Mouse (Mus musculus): ENCODE measurements around the gene Ndufb10. TPM values are rescaled to one million over a fixed set of nuclear protein-coding genes. Genes with fewer than 3 reads are reported as not detected.

Ndufb10 gene
- polyA plus RNA-seq, 2 experiments: 178 to 237 TPM

- Histone ChIP-seq H3K4me1 (ENCODE audit: control insufficient read depth, insufficient read depth, low read length) (peaks cover 10% of the 10 kb centered on the region), H3K4me3 (replicated peaks; ENCODE audit: low read length) (no peak overlapping the region), H3K36me3 (ENCODE audit: control insufficient read depth, insufficient read depth, low read length) (peaks cover 9% of the 10 kb centered on the region; the same call in 1 of the 2 replicates), H3K27ac (replicated peaks; ENCODE audit: low read depth, low read length) (no peak overlapping the region), H3K4me2 (replicated peaks; ENCODE audit: low read depth, low read length, severe bottlenecking) (0 out of 2 replicates have a peak overlapping the region, but pooled peaks have one; percentile 3), H3K27me3 (ENCODE audit: control insufficient read depth, insufficient read depth, low read length) (no peaks in the 10 kb centered on the region), H3K9me3 (ENCODE audit: control insufficient read depth, low read length) (no peaks in the 10 kb centered on the region), H3K9ac (ENCODE audit: low read depth, low read length, severe bottlenecking) (no peak overlapping the region)
- no peak for TF ChIP-seq POLR2A (IDR thresholded peaks at IDR 0.05; ENCODE audit: borderline replicate concordance, extremely low read depth, insufficient read depth, insufficient read length)
- DNase-seq (ENCODE audit: low spot score) (no peak), ATAC-seq (ENCODE audit: low FRiP score, low read depth) (no peak)
- 87% methylated on average over 4 of the region's 4 CpGs for whole genome bisulfite sequencing
Measured at GRCm38 (mm10) chr17:24738238-24738637, 14.0 kb upstream of the Ndufb10 start.

GRCm38 (mm10) chr17:24737135-24737810 is 13.0 kb upstream of the Ndufb10 start:
- DNase-seq (ENCODE audit: low spot score): no peak
- Histone ChIP-seq H3K27me3 (ENCODE audit: control insufficient read depth, insufficient read depth, low read length) (no peaks in the 10 kb centered on the region), H3K9me3 (ENCODE audit: control insufficient read depth, low read length) (no peaks in the 10 kb centered on the region), H3K4me1 (ENCODE audit: control insufficient read depth, insufficient read depth, low read length) (peaks cover 10% of the 10 kb centered on the region), H3K27ac (replicated peaks; ENCODE audit: low read depth, low read length) (no peak overlapping the region), H3K9ac (ENCODE audit: low read depth, low read length, severe bottlenecking) (peak overlapping the region; percentile 74), H3K36me3 (ENCODE audit: control insufficient read depth, insufficient read depth, low read length) (peaks cover 9% of the 10 kb centered on the region; the same call in 1 of the 2 replicates), H3K4me2 (replicated peaks; ENCODE audit: low read depth, low read length, severe bottlenecking) (peak overlapping the region; percentile 82), H3K4me3 (replicated peaks; ENCODE audit: low read length) (peak overlapping the region; percentile 63)
- no peak for ATAC-seq (ENCODE audit: low FRiP score, low read depth)
- 30% methylated on average over 8 of the region's 8 CpGs for WGBS
- no peak for TF ChIP-seq POLR2A (IDR thresholded peaks at IDR 0.05; ENCODE audit: borderline replicate concordance, extremely low read depth, insufficient read depth, insufficient read length)

- Histone ChIP-seq H3K27me3 (ENCODE audit: control insufficient read depth, insufficient read depth, low read length) (no peaks in the 10 kb centered on the region), H3K4me1 (ENCODE audit: control insufficient read depth, insufficient read depth, low read length) (peaks cover 10% of the 10 kb centered on the region), H3K4me3 (replicated peaks; ENCODE audit: low read length) (peak within 1 kb of the TSS; percentile 63), H3K9me3 (ENCODE audit: control insufficient read depth, low read length) (no peaks in the 10 kb centered on the region), H3K9ac (ENCODE audit: low read depth, low read length, severe bottlenecking) (peak within 1 kb of the TSS; percentile 74), H3K4me2 (replicated peaks; ENCODE audit: low read depth, low read length, severe bottlenecking) (peak within 1 kb of the TSS; percentile 82), H3K36me3 (ENCODE audit: control insufficient read depth, insufficient read depth, low read length) (peaks cover 9% of the 10 kb centered on the region; the same call in 1 of the 2 replicates), H3K27ac (replicated peaks; ENCODE audit: low read depth, low read length) (peak within 1 kb of the TSS; percentile 39; the same call in 1 of the 2 replicates)
- WGBS: 1% methylated on average over 29 of the region's 29 CpGs
- DNase-seq (ENCODE audit: low spot score) (peak; percentile 99), ATAC-seq (ENCODE audit: low FRiP score, low read depth) (peak; percentile 98)
- no peak for TF ChIP-seq POLR2A (IDR thresholded peaks at IDR 0.05; ENCODE audit: borderline replicate concordance, extremely low read depth, insufficient read depth, insufficient read length)
Measured at GRCm38 (mm10) chr17:24736330-24737051, 12.2 kb upstream of the Ndufb10 start, which contains the start of gene Msrb1. Gene Msrb1, plus strand, starts transcription at chr17:24736642.

GRCm38 (mm10) chr17:24735446-24735845 is 11.2 kb upstream of the Ndufb10 start:
- 85% methylated on average over 7 of the region's 7 CpGs for WGBS
- Histone ChIP-seq H3K9ac (ENCODE audit: low read depth, low read length, severe bottlenecking) (no peak overlapping the region), H3K27me3 (ENCODE audit: control insufficient read depth, insufficient read depth, low read length) (no peaks in the 10 kb centered on the region), H3K27ac (replicated peaks; ENCODE audit: low read depth, low read length) (0 out of 2 replicates have a peak overlapping the region, but pooled peaks have one; percentile 39), H3K4me1 (ENCODE audit: control insufficient read depth, insufficient read depth, low read length) (peaks cover 10% of the 10 kb centered on the region), H3K36me3 (ENCODE audit: control insufficient read depth, insufficient read depth, low read length) (0 out of 2 replicates have a peak, but pooled peaks cover 5% of the 10 kb centered on the region), H3K9me3 (ENCODE audit: control insufficient read depth, low read length) (no peaks in the 10 kb centered on the region), H3K4me2 (replicated peaks; ENCODE audit: low read depth, low read length, severe bottlenecking) (peak overlapping the region; percentile 82), H3K4me3 (replicated peaks; ENCODE audit: low read length) (no peak overlapping the region)
- ATAC-seq (ENCODE audit: low FRiP score, low read depth) (no peak), DNase-seq (ENCODE audit: low spot score) (no peak)
- TF ChIP-seq POLR2A (IDR thresholded peaks at IDR 0.05; ENCODE audit: borderline replicate concordance, extremely low read depth, insufficient read depth, insufficient read length): no peak

GRCm38 (mm10) chr17:24734513-24734912 is 10.2 kb upstream of the Ndufb10 start:
- Histone ChIP-seq H3K27me3 (ENCODE audit: control insufficient read depth, insufficient read depth, low read length) (no peaks in the 10 kb centered on the region), H3K4me1 (ENCODE audit: control insufficient read depth, insufficient read depth, low read length) (peaks cover 10% of the 10 kb centered on the region), H3K4me3 (replicated peaks; ENCODE audit: low read length) (no peak overlapping the region), H3K4me2 (replicated peaks; ENCODE audit: low read depth, low read length, severe bottlenecking) (no peak overlapping the region), H3K9me3 (ENCODE audit: control insufficient read depth, low read length) (no peaks in the 10 kb centered on the region), H3K27ac (replicated peaks; ENCODE audit: low read depth, low read length) (no peak overlapping the region), H3K36me3 (ENCODE audit: control insufficient read depth, insufficient read depth, low read length) (no peaks in the 10 kb centered on the region), H3K9ac (ENCODE audit: low read depth, low read length, severe bottlenecking) (no peak overlapping the region)
- DNase-seq (ENCODE audit: low spot score): no peak
- no peak for TF ChIP-seq POLR2A (IDR thresholded peaks at IDR 0.05; ENCODE audit: borderline replicate concordance, extremely low read depth, insufficient read depth, insufficient read length)
- no peak for ATAC-seq (ENCODE audit: low FRiP score, low read depth)
- 73% methylated on average over 1 of the region's 1 CpGs for WGBS

Measured in limb, embryonic 14.5 days (tissue).